Mouse (Mus musculus) inflammation-experienced regulatory T-cells, adult 6 months (primary cell): ENCODE results near the gene Ift22. TPM values are rescaled to one million over a fixed set of nuclear protein-coding genes. Genes with fewer than 3 reads are reported as not detected.

Experiments
- ATAC-seq: one replicate; pipeline ENCODE4 v1.8.0; 2017
- polyA plus RNA-seq, 3 experiments: library from polyadenylated mRNA; unstranded; fragments of 100-300 nt; shearing (Covaris generic); gene quantifications; one replicate each; pipeline ENCODE4 v1.2.1; 2017

The Ift22 gene
- 10 to 100 TPM in 2 of 3 experiments, 1 to 10 TPM in 1; 8.0 to 13.1 (median 11.1) TPM for polyA plus RNA-seq

DNA sequence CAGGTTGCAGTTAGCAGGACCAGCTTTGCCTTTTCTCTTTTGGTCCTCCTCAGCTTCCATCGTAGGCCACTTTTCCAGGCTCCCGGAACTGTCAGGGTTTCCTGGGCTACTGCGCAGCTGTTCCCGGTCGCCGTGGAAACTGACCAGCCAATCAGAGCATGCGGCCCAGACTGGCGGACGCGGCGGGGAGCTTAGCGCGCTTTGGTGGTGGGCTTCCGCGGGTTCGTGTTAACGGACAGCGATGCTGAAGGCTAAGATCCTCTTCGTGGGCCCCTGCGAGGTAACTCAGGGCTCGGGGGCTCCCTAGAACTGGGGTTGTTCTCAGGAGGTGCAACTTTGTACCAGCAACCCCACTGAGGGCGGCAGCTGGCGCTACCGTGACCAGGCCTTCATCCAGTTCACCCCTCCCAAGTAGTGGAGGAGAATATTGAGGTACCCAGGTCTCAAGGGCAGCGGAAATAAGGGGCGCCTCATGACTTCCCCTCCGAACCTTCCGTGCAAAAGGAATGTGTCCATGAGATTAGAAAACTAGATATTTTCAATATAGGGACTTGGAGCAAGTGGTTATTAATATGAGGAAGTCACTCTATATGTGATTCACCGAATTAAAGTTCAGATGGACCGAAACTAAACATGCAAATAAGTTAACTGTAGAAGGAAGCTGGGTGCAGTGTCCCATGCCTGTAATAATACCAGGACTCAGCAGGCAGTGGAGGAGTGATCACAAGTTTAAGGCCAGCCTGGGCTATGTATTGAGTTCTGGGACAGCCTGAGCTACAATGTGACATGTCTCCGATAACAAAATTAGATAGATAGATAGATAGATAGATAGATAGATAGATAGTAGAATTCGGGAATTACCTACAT is at the start of gene Ift22:
Gene Ift22, plus strand, starts transcription at position 160 of the 867 bp plus-strand sequence.
- peak; percentile 97 for ATAC-seq

DNA sequence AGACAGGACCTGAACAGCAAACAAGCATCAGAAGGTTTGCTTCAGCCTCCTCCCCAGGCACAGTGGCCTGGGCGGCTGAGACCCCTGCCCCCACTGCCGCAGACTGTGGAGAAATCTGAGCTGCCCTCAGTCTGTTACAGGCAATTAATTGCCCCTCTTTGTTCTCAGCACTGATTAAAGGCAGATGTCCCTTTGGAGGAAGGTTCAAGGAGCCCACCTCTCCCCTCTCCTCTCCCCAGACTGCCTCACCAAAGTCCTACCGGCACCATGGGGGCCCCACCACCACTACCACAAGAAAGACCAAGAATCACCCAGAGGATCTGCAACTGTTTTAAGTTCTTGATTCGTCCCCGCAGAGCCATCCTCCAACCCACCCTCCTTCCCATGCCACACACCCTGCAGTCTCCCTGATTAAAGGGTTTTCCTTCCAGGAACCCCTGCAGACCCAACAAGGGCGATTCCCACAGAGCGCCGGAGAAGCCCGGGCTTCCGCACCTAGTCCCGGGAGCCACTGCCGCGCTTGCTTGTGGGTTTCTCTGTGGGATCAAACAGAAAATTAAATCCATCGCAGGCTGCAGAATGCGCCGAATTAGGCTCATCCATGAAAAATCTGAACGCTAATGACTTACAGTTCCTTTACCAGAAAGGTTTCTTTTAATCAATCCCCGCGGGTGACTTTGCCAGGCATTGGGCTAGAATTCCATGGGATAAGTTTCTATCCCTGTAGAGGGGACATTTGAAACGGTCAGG is 46.6 kb upstream of the Ift22 start:
- no peak for ATAC-seq

DNA sequence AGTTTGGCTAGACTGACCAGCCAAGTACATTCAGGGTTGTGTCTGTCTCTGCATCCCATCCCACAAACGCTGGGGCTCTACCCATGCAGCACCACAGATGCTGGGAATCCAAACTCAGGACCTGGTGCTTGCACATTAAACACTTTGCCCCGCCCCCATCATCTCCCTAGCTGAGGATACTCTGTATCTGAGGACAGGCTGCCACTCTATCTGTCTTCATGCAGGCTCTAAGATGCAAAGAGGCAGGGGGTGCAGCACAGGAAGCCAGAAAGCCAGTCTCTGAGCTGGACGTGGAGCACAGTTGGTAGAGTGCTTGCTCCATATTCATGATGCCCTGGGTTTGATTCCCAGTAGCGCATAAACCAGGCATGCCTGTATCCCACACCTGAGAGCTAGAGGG is 45.1 kb upstream of the Ift22 start:
- no peak for ATAC-seq

DNA sequence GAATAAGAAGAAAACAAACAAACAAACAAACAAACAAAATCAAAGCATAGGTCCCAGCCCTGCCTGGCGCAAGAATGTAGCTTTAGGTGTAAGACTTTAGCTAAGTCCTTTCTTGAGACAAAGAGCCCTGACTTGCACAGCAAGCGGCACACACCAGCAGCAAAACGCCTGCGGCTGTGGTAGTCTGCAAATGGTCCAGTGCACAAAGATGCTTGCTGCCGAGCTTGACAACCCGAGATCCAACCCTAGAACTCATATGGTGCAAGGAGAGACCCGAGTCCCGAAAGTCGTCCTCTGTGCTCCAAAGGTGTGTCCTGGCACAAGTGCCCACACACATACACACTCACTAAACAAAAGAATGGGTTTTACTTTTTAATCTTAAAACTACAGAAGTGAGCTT is 44.7 kb upstream of the Ift22 start:
- ATAC-seq = no peak

DNA sequence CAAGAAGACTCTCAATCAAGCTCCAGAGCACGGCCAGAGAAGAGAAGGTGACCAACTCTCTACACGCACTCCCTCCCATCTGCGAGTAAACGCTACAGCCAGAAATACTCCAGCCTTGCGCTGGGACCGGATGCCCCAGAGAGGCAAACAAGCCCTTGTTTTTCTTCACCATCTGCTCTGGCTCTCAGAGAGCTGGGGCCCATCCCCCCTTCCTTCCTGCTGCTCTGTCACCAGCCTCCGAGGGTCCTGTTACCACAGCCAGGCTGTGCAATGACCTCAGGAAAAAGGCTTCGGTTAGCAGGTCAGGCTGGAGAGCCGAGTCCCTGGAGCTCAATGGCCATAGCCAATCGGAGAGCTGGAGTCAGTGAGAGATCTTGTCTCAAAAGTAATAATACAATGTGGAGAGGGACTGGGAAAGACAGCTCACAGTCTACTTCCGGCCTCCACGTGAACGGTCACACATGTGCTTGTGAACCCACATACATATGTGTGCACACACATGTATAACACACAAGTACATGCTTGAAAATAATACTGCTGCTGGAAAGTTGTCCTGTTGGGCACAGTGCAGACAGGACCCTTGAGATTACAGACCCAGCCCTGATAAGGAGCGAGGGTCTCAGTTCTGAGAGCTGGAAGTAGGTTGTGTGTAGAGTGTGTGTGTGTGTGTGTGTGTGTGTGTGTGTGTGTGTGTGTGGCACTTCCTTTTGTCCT is 43.8 kb upstream of the Ift22 start:
- ATAC-seq = peak; percentile 94

DNA sequence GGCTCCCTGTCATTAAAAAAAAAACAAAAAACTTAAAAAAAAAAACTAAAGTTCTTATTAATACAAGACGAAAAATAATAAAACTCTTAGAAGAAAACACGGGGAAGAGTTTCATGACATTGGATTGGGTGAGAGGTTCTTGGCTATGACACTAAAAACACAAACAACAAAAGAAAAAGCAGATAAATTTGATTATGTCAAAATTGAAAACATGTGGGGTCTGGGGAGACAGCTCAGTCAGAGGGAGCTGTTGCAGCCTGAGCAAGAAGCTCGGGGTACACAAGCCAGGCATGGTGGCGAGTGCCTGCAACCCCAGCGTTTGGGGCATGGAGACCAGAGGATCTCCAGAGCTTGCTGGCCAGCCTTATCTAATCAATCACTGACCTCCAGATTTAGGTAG is 40.2 kb upstream of the Ift22 start:
- ATAC-seq = no peak

DNA sequence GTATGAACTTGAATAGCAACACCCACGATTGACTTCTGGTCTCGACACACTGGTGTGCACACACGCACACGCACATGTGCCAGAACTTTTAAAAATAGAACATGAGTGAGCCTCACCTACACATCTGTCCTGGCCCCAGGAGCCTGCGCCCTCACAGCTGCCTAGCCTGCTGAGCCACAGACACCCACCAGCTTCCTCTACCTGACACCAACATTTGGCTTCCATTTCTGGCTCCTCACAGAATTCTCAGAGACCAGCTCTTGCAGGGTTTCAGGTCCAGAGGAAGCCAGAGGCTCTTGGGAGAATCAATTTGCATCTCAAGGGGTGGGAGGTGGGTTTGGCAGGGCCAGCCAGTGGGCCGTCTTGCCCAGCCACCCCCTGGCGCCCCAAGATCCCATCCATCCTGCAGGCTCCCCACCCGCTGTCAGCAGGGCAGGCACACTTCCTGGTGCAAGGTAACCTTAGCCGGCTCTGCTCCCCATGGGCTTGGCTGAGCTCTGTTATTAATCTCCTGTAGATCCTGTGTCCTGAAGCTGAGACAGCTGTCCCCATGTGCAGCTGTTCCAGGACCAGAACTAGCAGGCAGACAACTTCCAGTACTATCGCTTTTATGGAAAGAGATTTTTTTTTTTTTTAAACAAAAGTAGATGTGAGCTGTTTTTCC is 38.4 kb upstream of the Ift22 start:
- no peak for ATAC-seq

DNA sequence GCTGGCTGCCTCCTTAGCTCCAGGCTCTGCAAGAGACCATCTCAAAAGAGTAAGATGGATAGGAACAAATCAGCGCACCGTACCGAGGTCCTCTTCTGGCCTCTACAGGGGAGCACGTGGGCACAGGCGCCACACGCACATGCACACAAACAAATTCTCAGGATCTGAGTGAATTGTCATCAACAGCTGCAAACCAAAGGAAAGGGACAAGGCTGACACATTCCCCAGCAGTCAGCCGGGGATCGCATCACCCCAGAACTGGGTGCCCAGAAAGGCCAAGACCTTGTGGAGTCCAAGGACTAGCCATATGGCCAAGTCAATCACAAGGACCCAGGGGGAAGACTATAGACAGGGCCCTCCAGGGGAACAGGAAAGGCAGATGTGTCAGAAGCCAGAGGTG is 35.5 kb upstream of the Ift22 start:
- ATAC-seq = no peak

DNA sequence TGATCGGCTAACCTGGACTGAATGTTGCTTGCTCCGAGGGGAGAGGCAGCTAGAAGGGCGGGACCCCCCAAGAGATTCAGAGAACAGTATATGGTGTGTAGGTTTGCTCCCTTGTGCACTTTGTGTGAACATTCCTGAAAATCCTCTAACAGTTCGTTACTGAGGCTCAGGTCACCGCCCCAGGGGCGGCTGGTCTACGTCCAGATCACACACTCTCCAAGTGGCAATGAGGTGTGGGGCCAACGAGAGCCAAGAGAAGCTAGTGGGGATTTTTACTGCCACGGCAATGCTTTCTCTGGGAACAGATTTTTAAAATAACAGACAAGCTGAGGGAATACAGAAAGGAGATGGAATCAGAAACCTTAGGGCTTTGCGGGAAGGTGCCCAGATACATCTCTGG is 33.7 kb upstream of the Ift22 start:
- no peak for ATAC-seq

DNA sequence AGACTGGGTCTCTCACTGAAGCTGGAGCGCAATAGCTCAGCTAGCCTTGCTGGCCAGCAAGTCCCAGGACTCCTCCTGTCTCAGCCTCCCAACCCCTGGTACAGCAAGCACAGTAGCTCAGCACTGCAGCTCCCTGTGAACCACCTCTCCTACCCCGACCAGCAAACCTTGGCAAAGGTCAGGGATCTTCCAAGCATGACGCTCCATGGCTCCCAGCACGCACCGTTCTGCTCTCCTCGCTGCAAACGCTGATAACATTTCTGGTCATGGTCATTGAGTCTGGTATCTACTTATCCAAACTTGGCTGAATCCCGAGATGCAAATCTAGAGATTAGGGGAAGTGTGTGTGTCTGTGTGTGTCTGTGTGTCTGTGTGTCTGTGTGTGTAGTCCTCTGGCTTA is 27.8 kb upstream of the Ift22 start:
- no peak for ATAC-seq

DNA sequence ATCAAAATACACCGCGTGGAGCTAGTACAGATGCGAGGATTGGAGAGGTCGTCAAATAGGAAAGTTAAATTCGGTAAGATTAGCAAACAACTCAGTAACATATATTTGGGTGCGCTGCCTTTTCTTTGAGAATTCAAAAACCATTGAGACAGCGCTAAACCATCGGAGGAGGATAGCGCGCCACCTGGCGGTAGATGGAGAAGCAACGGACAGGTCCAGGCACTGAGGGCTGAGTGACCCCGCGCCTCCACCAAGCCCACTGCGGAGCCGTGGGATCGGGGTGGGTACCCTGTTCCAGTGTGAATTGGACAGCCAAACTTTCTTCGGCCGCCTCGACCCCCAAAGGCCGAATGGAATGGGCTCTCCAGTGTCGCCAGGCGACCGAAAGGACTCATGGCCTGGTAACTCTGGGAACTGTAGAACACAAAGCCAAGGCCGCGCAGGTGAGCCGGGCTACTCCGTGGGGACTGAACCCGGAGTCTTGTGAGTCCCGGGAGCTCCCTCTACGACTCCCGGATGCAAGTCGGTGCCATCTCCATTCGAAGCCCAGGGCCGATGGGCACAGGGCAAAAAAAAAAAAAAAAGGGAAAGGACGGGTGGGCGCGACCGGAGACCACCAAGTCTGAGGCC is 26.5 kb upstream of the Ift22 start:
- no peak for ATAC-seq

DNA sequence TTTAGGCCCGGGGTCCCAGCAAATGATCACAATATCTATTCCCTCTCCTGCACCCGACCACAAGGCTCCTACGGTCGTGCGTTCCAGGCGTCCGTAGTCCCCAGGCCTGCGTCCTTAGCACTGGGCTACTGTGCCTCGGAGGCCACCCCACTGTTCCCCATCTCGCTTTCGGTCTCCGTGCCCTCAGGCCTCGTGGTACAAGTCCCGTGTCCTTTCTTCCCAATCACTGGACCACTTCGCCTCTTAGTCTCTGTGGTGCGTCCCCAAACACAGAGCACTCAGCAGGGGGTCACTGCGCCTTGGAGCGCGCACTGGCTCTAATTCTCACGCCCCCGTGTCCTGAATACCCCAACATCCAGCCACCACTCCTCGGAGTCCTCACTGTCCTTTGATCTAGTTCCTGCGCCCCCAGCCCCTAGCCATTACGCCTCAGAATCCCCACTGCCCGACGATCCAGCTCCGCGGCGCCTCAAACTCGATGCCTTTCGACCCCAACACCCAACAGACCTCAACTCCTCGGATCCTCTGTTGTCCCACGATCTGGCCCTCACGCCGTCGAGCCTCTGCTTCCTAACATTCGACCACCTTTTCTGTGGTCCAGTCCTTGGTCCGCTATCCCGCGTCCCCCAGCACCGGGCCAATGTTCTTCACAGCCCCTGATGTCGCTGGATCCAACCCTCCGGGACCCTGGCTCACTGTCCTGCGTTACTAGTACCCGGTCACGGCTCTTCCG is 25.7 kb upstream of the Ift22 start:
- no peak for ATAC-seq

DNA sequence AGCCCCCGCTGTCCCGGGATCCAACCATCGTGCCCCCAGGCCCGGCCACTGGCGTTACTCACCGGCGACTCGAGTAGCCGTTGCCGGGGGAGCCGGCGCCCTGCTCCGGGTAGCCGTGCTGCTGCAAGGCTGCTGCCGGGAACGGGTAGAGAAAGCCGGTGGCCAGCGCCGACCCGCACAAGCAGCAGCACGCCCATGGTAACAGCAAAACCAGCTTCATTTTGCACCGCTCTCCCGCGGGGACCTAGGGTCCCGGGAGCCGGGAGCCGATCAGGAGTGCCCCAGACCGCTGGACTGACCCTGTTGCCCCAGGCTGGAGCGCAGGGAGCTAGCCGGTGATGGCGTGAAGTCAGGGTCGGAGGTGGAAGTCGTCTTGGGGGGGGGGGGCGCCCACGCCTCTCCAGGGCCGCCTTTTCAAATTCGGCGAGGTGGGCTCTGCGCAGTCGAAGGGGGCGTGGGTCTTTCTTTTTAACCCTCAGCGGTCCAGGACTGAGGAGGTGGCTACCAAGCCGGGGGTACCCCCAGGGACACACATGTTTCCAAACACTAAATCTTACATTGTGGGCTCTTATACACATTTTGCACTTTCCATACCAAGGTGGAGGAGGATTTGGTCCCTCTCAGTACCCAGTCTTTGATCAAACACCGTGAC is 25.0 kb upstream of the Ift22 start, which contains the start of gene Col26a1:
Gene Col26a1, minus strand, starts transcription at position 422 of the 652 bp plus-strand sequence.
- ATAC-seq = no peak

DNA sequence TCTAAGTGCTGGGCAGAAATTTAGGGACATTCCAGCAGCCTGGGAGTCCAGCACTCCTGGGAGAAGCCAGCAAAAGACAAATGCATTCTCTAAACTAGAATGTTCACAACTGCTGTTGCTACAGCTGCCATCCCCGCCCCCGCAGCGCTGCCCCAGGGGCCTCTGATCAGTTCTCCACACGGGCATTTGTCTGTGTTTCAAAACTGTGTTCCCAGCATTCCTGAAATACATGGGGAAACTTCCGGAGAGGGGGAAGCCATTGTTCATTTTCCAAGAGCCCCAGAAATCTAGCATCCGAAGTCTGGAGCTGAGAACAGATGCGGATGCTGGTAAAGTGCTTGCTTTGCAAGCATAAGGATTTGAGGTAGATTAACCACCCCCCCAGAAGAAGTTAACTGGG is 21.0 kb upstream of the Ift22 start:
- no peak for ATAC-seq

DNA sequence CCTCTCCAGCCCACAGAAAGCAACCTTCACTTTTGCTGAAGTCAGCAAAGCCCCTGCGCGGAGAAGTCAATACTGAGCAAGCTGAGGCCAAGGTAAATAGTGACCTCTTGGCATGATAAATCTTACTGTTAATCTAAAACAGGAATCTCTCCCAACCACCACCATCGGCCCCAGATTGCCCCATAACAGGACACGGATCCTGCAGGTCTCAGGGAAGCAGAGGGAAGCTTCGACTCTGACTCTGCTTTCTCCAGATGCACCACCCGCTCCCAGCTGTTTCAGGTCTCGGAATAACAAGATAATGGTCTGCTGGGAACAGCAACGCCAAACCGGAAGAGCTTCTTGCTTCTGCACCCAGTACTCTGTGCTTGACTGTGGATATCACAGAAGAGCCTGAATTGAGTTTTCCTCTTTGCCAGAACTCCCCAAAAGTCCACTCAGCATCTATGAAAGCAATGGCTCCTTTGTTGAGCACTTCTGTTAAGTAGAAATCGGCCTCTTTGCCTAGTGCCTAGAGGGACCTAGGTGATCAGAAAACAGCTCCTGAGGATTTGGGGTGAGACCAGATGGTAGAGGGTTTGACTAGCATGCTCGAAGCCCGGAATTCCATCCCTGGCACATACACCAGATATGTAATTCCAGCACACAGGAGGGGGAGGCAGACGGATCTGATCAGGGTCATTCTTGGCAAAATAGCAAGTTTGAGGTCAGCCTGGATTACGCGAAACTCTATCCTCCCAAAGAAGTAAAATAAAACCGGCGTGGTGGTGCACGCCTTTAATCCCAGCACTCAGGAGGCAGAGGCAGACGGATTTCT is 19.2 kb upstream of the Ift22 start:
- no peak for ATAC-seq

DNA sequence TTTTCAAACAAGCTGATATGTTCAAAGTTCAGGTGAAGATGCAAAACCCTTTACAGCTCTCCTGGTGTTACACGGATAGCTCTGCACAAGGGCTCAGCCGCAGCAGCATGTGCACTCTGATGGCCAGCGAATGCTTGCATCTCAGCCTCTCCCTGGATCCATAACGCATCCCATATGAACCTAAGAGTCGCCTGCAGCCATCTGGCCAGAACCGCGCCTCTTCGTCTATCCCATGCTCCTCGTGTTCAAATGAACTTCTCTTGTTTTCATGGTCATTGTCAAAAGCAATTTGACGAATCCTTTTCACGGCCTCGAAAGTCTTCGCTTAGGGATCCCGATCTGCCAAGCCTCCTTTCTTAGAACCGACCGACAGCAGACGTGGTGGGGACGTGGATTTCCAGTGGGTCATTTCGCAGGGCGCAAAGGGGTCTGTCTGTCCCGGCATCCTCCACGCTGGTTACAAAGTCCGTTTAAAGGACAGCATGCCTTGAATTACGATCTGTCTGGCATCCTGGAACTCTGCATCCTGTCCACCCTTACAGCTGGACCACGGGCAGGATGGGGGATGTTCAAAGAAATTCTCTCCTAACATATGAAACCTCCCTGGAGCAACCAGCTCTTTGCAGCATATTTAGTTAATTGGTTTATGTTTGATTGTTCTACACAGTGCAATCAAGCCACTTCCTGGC is 13.0 kb upstream of the Ift22 start:
- no peak for ATAC-seq

DNA sequence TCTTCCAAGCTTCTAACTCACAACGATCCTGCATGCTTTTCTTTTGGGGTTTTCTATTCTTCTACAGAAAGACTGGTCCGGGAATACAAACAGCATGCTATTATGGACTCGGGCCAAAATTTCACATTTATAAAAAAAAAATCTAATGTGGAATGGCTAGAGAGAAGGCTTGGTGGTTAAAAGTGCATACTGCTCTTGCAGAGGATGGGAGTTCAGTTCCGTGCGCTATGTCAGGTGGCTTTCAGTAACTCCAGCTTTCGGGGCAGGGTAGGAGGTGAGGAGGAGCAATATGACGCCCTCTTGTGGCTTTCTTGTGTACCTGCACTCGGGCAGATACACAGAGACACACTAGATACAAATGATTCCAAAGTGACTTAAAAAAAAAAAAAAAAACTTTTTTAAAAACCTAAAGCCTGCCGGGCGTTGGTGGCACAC is 12.4 kb upstream of the Ift22 start:
- no peak for ATAC-seq

DNA sequence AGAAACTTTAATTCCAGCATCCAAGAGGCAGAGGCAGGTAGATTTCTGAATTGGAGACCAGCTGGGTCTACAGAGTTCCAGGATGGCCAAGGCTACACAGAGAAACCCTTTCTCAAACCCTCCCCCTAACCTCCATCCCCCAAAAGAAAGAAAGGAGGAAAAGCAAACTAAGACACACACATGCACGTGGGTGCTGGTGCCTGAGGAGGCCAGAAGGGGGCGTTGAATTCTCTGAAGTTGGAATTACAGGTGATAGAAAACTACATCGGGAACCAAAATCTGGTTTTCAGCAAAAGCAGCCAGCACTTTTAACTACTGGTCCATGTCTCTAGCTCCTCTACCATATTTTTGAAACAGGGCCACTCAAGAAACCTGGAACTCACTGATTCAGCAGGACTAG is 3.3 kb upstream of the Ift22 start:
- no peak for ATAC-seq

DNA sequence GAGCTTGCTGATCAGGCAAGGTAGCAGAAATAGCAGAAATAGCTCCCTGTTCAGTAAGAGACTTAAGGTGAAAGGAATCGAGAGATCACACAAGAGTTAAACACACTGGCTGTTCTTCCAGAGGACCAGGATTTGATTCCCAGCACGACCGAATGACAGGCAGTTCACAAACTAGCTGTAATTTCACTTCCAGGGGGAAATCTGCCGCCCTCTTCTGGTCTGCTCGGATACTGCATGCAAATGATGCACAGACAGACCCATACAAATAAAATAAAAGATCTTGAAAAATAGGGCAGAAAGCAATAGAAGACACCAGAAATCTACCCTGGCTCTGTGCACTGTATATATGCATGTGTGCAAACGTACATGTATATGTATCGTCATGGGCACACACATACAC is 2.3 kb upstream of the Ift22 start:
- ATAC-seq = no peak
